Mouse (Mus musculus): ENCODE measurements around the gene Acp4. TPM values are rescaled to one million over a fixed set of nuclear protein-coding genes. Genes with fewer than 3 reads are reported as not detected.

The Acp4 gene
- total RNA-seq, 4 experiments from 2014 or later = not detected

Other genes with a start within 250 kb of the Acp4 start
- gene Klk1b26, start 245.2 kb downstream of the Acp4 start, total RNA-seq (2022) = not detected
- gene Klk1b27, start 205.1 kb downstream of the Acp4 start, total RNA-seq (2022) = not detected
- 1 to 10 TPM in 1 of 4 experiments, not detected in 3; 1.1 TPM for gene Klk1b21, start 155.1 kb downstream of the Acp4 start, total RNA-seq (2022)
- not detected for gene Klk1b22, start 144.7 kb downstream of the Acp4 start, total RNA-seq (2022)
- not detected for gene Klk1b16, start 120.6 kb downstream of the Acp4 start, total RNA-seq (2022)
- under 1 TPM in 2 of 4 experiments, not detected in 2; 0.29 to 0.91 TPM for gene Klk1b24, start 69.1 kb downstream of the Acp4 start, total RNA-seq (2022)
- not detected for gene Klk1b3, start 59.2 kb downstream of the Acp4 start, total RNA-seq (2022)
- gene Klk1b4, start 49.9 kb downstream of the Acp4 start, total RNA-seq (2022) = not detected
- not detected for gene Klk1b5, start 41.4 kb downstream of the Acp4 start, total RNA-seq (2022)
- gene Klk1, start 32.0 kb downstream of the Acp4 start, total RNA-seq (2022) = 1 to 10 TPM in 1 of 4 experiments, under 1 TPM in 2, not detected in 1; 0.78 to 1.2 (median 0.89) TPM
- gene Gm36864, start 21.2 kb downstream of the Acp4 start, total RNA-seq (2022) = not detected
- 1 to 10 TPM in 1 of 4 experiments, under 1 TPM in 3; 0.68 to 1.2 (median 0.96) TPM for gene 1700028J19Rik, start 10.7 kb downstream of the Acp4 start, total RNA-seq (2022)
- gene 2410002F23Rik, start 10.7 kb downstream of the Acp4 start, total RNA-seq (2022) = 100 to 1,000 TPM in 3 of 4 experiments, 10 to 100 TPM in 1; 71.9 to 151 (median 133) TPM
- gene Gm15517, start 4.1 kb upstream of the Acp4 start, total RNA-seq (2022) = not detected
- gene Clec11a, start 49.5 kb upstream of the Acp4 start, total RNA-seq (2022) = 1 to 10 TPM; 4.1 to 6.0 (median 5.1) TPM
- gene Shank1, start 52.9 kb upstream of the Acp4 start, total RNA-seq (2022) = 10 to 100 TPM in 3 of 4 experiments, 1 to 10 TPM in 1; 9.3 to 17.6 (median 14.3) TPM
- gene Syt3, start 126.7 kb upstream of the Acp4 start, total RNA-seq (2022) = 10 to 100 TPM in 1 of 4 experiments, 1 to 10 TPM in 3; 4.9 to 11.1 (median 7.6) TPM
- gene 1700008O03Rik, start 128.4 kb upstream of the Acp4 start, total RNA-seq (2022) = 1 to 10 TPM in 3 of 4 experiments, under 1 TPM in 1; 0.73 to 2.2 (median 1.4) TPM
- 10 to 100 TPM in 2 of 4 experiments, 1 to 10 TPM in 2; 6.4 to 15.4 (median 9.8) TPM for gene Lrrc4b, start 171.6 kb upstream of the Acp4 start, total RNA-seq (2022)
- gene Aspdh, start 208.0 kb upstream of the Acp4 start, total RNA-seq (2022) = 1 to 10 TPM in 3 of 4 experiments, under 1 TPM in 1; 0.73 to 2.0 (median 1.4) TPM
- 10 to 100 TPM; 43.7 to 56.5 (median 46.9) TPM for gene Josd2, start 210.6 kb upstream of the Acp4 start, total RNA-seq (2022)
- 100 to 1,000 TPM in 3 of 4 experiments, 10 to 100 TPM in 1; 99.0 to 119 (median 110) TPM for gene Emc10, start 239.2 kb upstream of the Acp4 start, total RNA-seq (2022)
- gene Fam71e1, start 239.2 kb upstream of the Acp4 start, total RNA-seq (2022) = 10 to 100 TPM in 3 of 4 experiments, 1 to 10 TPM in 1; 10.0 to 15.5 (median 13.0) TPM

Measured in adrenal gland, adult 8-10 months (tissue).